Mouse (Mus musculus): ENCODE results near the gene F8a. TPM values are rescaled to one million over a fixed set of nuclear protein-coding genes. Genes with fewer than 3 reads are reported as not detected.

F8a gene
- total RNA-seq (2023) = 1 to 10 TPM; 6.2 to 7.9 TPM

DNA sequence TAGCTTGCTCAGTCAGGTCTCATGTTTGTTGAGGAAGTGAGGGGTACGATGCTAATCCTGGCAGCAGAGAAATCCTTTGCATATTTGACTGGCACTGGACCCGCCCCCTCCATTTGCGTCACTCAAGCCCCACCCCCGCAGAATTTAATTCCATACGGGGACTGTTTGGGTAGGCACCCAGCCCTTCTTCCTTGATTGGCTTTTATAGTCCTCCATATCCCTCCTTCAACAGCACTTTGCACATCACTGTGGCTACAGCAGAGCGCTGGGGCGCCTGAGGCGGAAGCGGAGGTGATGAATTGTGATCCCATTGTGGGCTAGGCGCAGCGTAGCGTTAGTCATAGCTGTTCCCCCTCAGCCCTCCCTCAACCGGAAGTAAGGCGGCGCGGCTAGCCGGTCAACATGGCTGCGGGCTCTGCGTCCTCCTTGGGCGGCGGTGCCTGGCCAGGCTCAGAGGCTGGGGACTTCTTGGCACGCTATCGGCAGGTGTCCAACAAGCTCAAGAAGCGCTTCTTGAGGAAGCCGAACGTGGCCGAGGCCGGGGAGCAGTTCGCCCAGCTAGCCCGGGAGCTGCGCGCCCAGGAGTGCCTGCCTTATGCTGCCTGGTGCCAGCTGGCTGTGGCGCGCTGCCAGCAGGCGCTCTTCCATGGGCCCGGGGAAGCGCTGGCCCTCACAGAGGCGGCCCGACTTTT is at the start of gene F8a:
Gene F8a, plus strand, starts transcription at position 378 of the 692 bp plus-strand sequence.

DNA sequence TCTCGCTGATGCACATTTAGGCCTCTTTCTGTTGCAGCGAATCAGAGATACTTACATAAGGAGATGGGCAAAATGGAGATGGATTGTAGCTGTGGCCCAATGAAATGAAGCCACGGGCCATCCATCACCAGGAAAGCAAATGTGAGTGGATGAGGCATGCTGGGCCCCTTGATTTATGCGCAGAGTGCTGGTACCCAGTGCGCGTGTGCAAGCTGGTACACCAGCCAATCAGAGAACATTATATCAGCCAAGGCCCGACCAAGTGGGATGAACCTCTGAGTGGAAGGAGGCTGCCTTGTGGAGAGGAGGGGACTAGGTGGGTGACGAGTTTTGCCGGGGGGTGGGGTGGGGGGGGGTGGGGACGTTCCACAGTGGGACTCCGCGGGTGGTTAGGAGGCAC is 36.2 kb upstream of the F8a start, which contains the start of gene Xlr3b:
Gene Xlr3b, plus strand, starts transcription at position 274 of the 400 bp plus-strand sequence.

GRCm38 (mm10) chrX:73213819-73214564 is 14.1 kb upstream of the F8a start, which contains the start of gene Xlr4b:
Gene Xlr4b, plus strand, starts transcription at chrX:73214333.

GRCm38 (mm10) chrX:73242821-73243325 is 14.8 kb downstream of the F8a start, which contains the start of gene Xlr4c:
Gene Xlr4c, minus strand, starts transcription at chrX:73243130.

DNA sequence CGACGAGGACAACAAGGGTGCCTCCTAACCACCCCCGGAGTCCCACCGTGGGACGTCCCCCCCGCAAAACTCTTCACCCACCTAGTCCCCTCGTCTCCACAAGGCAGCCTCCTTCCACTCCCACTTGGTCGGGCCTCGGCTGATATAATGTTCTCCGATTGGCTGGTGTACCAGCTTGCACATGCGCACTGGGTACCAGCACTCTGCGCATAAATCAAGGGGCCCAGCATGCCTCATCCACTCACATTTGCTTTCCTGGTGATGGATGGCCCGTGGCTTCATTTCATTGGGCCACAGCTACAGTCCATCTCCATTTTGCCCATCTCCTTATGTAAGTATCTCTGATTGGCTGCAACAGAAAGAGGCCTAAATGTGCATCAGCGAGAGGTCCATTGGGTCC is 37.2 kb downstream of the F8a start, which contains the start of gene Xlr3c:
Gene Xlr3c, minus strand, starts transcription at position 121 of the 400 bp plus-strand sequence.

Other genes with a start within 250 kb of the F8a start
- gene Zfp185, start 241.0 kb upstream of the F8a start, total RNA-seq (2023) = under 1 TPM in 1 of 2 experiments, not detected in 1; 0.21 TPM
- gene Pnma5, start 191.2 kb upstream of the F8a start, total RNA-seq (2023) = under 1 TPM in 1 of 2 experiments, not detected in 1; 0.67 TPM
- gene Pnma3, start 163.5 kb upstream of the F8a start, total RNA-seq (2023) = not detected
- gene Xlr4a, start 145.8 kb upstream of the F8a start, total RNA-seq (2023) = 1 to 10 TPM; 2.9 to 5.5 TPM
- not detected for gene Xlr3a, start 131.2 kb upstream of the F8a start, total RNA-seq (2023)
- not detected for gene Gm14685, start 111.2 kb upstream of the F8a start, total RNA-seq (2023)
- not detected for gene Xlr5b, start 79.5 kb upstream of the F8a start, total RNA-seq (2023)
- gene DXBay18, start 78.8 kb upstream of the F8a start, total RNA-seq (2023) = not detected
- gene Spin2d, start 51.3 kb upstream of the F8a start, total RNA-seq (2023) = not detected
- 10 to 100 TPM in 1 of 2 experiments, 1 to 10 TPM in 1; 2.1 to 12.0 TPM for gene Xlr3b, start 36.1 kb upstream of the F8a start, total RNA-seq (2023)
- 1 to 10 TPM; 5.7 to 7.0 TPM for gene Xlr4b, start 14.0 kb upstream of the F8a start, total RNA-seq (2023)
- 1 to 10 TPM in 1 of 2 experiments, under 1 TPM in 1; 0.68 to 9.7 TPM for gene Xlr4c, start 14.8 kb downstream of the F8a start, total RNA-seq (2023)
- gene Xlr3c, start 37.1 kb downstream of the F8a start, total RNA-seq (2023) = not detected
- not detected for gene Xlr5a, start 64.7 kb downstream of the F8a start, total RNA-seq (2023)
- not detected for gene Xlr5c, start 64.7 kb downstream of the F8a start, total RNA-seq (2023)
- gene Gm45015, start 108.5 kb downstream of the F8a start, total RNA-seq (2023) = not detected
- gene Zfp275, start 114.3 kb downstream of the F8a start, total RNA-seq (2023) = 10 to 100 TPM; 12.1 to 16.7 TPM
- gene Gm18336, start 170.4 kb downstream of the F8a start, total RNA-seq (2023) = not detected
- not detected for gene Zfp92, start 182.8 kb downstream of the F8a start, total RNA-seq (2023)
- not detected for gene Trex2, start 207.1 kb downstream of the F8a start, total RNA-seq (2023)
- gene Haus7, start 230.8 kb downstream of the F8a start, total RNA-seq (2023) = 10 to 100 TPM in 1 of 2 experiments, 1 to 10 TPM in 1; 9.9 to 12.1 TPM

Measured in monocyte, adult 59 days (primary cell).